Comparison of ENCODE assay signal across 9 mouse cellular contexts in genomic region chr7:24473913-24474529, GRCm38 (mm10). TPM values are rescaled to one million over a fixed set of nuclear protein-coding genes. Genes with fewer than 3 reads are reported as not detected.
DNase-seq lines count a peak whose midpoint lies in the region; ATAC-seq and TF ChIP-seq lines count a peak whose summit lies in the region.
"Had no signal": no experiment of that assay in that cellular context is flagged by ENCODE, and none has a peak within 500 bp of the region (broad histone marks: within the 10 kb centered on the region; RNA-seq: fewer than 3 reads in every experiment).

No protein-coding gene starts in this region.

- intact Hi-C loops in left cerebral cortex, postnatal 36 days (cut with DNase I): loop anchor here (5.0 to 10.0 kb wide), 2 partner anchors 43 to 191 kb away; no protein-coding TSS in a partner anchor

- DNase-seq in adrenal gland, adult (ENCODE audit: inconsistent age in 2 of 2, low spot score in 1 of 2): peak; percentile 62 to 86
- no peak for DNase-seq in adrenal gland, adult 8-10 months
- peak; percentile 79 for DNase-seq in induced T-regulatory cell, adult 2 months (ENCODE audit: low read depth)
- peak; percentile 67 to 73 for DNase-seq in left cerebral cortex, postnatal 36 days (ENCODE audit: low spot score in 2 of 2)
- DNase-seq in midbrain, embryonic 11.5 days (ENCODE audit: low spot score, missing footprints): peak; percentile 92
- peak; percentile 39 for DNase-seq in spleen, adult 12 weeks (ENCODE audit: low spot score)

- TF ChIP-seq CTCF in bone marrow, adult 2 months (IDR thresholded peaks at IDR 0.05; ENCODE audit: control insufficient read depth, insufficient read depth, low read length): peak; percentile 97

- 64% methylated on average over 10 of the region's 10 CpGs for WGBS in bone marrow, adult 2 months
- 52% methylated on average over 10 of the region's 10 CpGs for WGBS in midbrain, embryonic 11.5 days

- no peak overlapping the region for H3K4me2 ChIP-seq in midbrain, embryonic 11.5 days
- H3K4me2 ChIP-seq: heart, embryonic 13.5 days had no signal

- peaks cover 1% of the 10 kb centered on the region; the same call in 1 of the 2 replicates for H3K4me1 ChIP-seq in bone marrow, adult 2 months (ENCODE audit: control insufficient read depth, insufficient read depth, low read length)
- H3K4me1 ChIP-seq in midbrain, embryonic 11.5 days (ENCODE audit: control insufficient read depth, insufficient read depth, low read length): no peaks in the 10 kb centered on the region
- H3K4me1 ChIP-seq: heart, embryonic 13.5 days had no signal

- TF ChIP-seq POLR2A in bone marrow, adult 2 months (IDR thresholded peaks at IDR 0.05; ENCODE audit: borderline replicate concordance, control insufficient read depth, low read depth, low read length): no peak

- no peak overlapping the region for H3K4me3 ChIP-seq in bone marrow, adult 2 months (replicated peaks; ENCODE audit: control insufficient read depth, low read depth, low read length)
- no peak overlapping the region for H3K4me3 ChIP-seq in midbrain, embryonic 11.5 days (ENCODE audit: low read depth, low read length)
- H3K4me3 ChIP-seq: heart, embryonic 13.5 days had no signal

- H3K27me3 ChIP-seq in midbrain, embryonic 11.5 days (ENCODE audit: control insufficient read depth, insufficient read depth, low read length): no peaks in the 10 kb centered on the region

- H3K36me3 ChIP-seq in midbrain, embryonic 11.5 days (ENCODE audit: control insufficient read depth, insufficient read depth, low read length): no peaks in the 10 kb centered on the region

- H3K9me3 ChIP-seq in midbrain, embryonic 11.5 days (ENCODE audit: control insufficient read depth, low read length): no peaks in the 10 kb centered on the region

- no peak overlapping the region for H3K9ac ChIP-seq in midbrain, embryonic 11.5 days (ENCODE audit: low read length)
- H3K9ac ChIP-seq: heart, embryonic 13.5 days had no signal

- no peak overlapping the region for H3K27ac ChIP-seq in bone marrow, adult 2 months (ENCODE audit: control insufficient read depth, insufficient read depth, low read depth, low read length, poor library complexity)
- H3K27ac ChIP-seq in midbrain, embryonic 11.5 days (ENCODE audit: low read depth, low read length): no peak overlapping the region
- H3K27ac ChIP-seq: heart, embryonic 13.5 days had no signal

- 0 out of 2 replicates have a peak, but pooled peaks have one; percentile 59 for ATAC-seq in erythroid progenitor cell, adult 5-6 weeks (replicated peaks; ENCODE audit: low FRiP score, poor library complexity, severe bottlenecking)
- peak; percentile 69 for ATAC-seq in midbrain, embryonic 11.5 days (ENCODE audit: low FRiP score)

RNA-seq across cellular contexts. Expression of gene Cadm4, which starts 7.8 kb away (rescaled TPM):
- total RNA-seq in adrenal gland, adult 8-10 months (2022): 1 to 10 TPM; 3.1 to 4.7 (median 4.1) TPM
- polyA plus RNA-seq in bone marrow, adult 2 months (2011; ENCODE audit: insufficient read depth, insufficient read length, low replicate concordance, missing spikeins): 1.4 TPM in 1 of 2 replicates, not detected in the other
- total RNA-seq in erythroid progenitor cell, adult 5-6 weeks (2015; ENCODE audit: low replicate concordance): not detected in 2 replicates
- total RNA-seq in erythroid progenitor cell, adult 5-6 weeks (2017; ENCODE audit: low replicate concordance): not detected in 2 replicates
- 100 to 1,000 TPM; 235 to 307 TPM for total RNA-seq in left cerebral cortex, postnatal 36 days (2021)
- 6.6 and 6.7 TPM in 2 replicates for polyA plus RNA-seq in midbrain, embryonic 11.5 days (2014; fragmentation: Nextera tagmentation; extraction: Ambion mirVana)

RNA-seq across cellular contexts. Expression of gene Plaur, which starts 11.7 kb away (rescaled TPM):
- total RNA-seq in adrenal gland, adult 8-10 months (2022): 10 to 100 TPM in 3 of 4 experiments, 1 to 10 TPM in 1; 9.6 to 19.2 (median 10.2) TPM
- polyA plus RNA-seq in bone marrow, adult 2 months (2011; ENCODE audit: insufficient read depth, insufficient read length, low replicate concordance, missing spikeins): 31.6 and 85.4 TPM in 2 replicates
- 2.9 and 6.1 TPM in 2 replicates for total RNA-seq in erythroid progenitor cell, adult 5-6 weeks (2015; ENCODE audit: low replicate concordance)
- 1.1 and 7.2 TPM in 2 replicates for total RNA-seq in erythroid progenitor cell, adult 5-6 weeks (2017; ENCODE audit: low replicate concordance)
- total RNA-seq in left cerebral cortex, postnatal 36 days (2021): 1 to 10 TPM in 1 of 2 experiments, under 1 TPM in 1; 0.91 to 1.7 TPM
- polyA plus RNA-seq in midbrain, embryonic 11.5 days (2014; fragmentation: Nextera tagmentation; extraction: Ambion mirVana): 0.86 and 1.4 TPM in 2 replicates

RNA-seq across cellular contexts. Expression of gene Irgc1, which starts 21.9 kb away (rescaled TPM):
- total RNA-seq in adrenal gland, adult 8-10 months (2022): not detected
- polyA plus RNA-seq in bone marrow, adult 2 months (2011; ENCODE audit: insufficient read depth, insufficient read length, low replicate concordance, missing spikeins): not detected in 2 replicates
- total RNA-seq in erythroid progenitor cell, adult 5-6 weeks (2015; ENCODE audit: low replicate concordance): not detected in 2 replicates
- total RNA-seq in erythroid progenitor cell, adult 5-6 weeks (2017; ENCODE audit: low replicate concordance): not detected in 2 replicates
- total RNA-seq in left cerebral cortex, postnatal 36 days (2021): under 1 TPM; 0.42 to 0.72 TPM
- polyA plus RNA-seq in midbrain, embryonic 11.5 days (2014; fragmentation: Nextera tagmentation; extraction: Ambion mirVana): not detected in 2 replicates
- polyA plus RNA-seq: heart, embryonic 13.5 days had no signal

RNA-seq across cellular contexts. Expression of gene Zfp428, which starts 32.8 kb away (rescaled TPM):
- 1 to 10 TPM; 4.9 to 7.3 (median 5.6) TPM for total RNA-seq in adrenal gland, adult 8-10 months (2022)
- 2.5 and 3.1 TPM in 2 replicates for polyA plus RNA-seq in bone marrow, adult 2 months (2011; ENCODE audit: insufficient read depth, insufficient read length, low replicate concordance, missing spikeins)
- 0.84 TPM in 1 of 2 replicates, not detected in the other for total RNA-seq in erythroid progenitor cell, adult 5-6 weeks (2015; ENCODE audit: low replicate concordance)
- total RNA-seq in erythroid progenitor cell, adult 5-6 weeks (2017; ENCODE audit: low replicate concordance): 2.0 TPM in 1 of 2 replicates, not detected in the other
- total RNA-seq in left cerebral cortex, postnatal 36 days (2021): 10 to 100 TPM; 47.9 to 49.4 TPM
- 83.8 and 83.9 TPM in 2 replicates for polyA plus RNA-seq in midbrain, embryonic 11.5 days (2014; fragmentation: Nextera tagmentation; extraction: Ambion mirVana)

RNA-seq across cellular contexts. Expression of gene AC161166.1, which starts 38.2 kb away (rescaled TPM):
- not detected for total RNA-seq in adrenal gland, adult 8-10 months (2022)
- not detected in 2 replicates for polyA plus RNA-seq in bone marrow, adult 2 months (2011; ENCODE audit: insufficient read depth, insufficient read length, low replicate concordance, missing spikeins)
- total RNA-seq in erythroid progenitor cell, adult 5-6 weeks (2015; ENCODE audit: low replicate concordance): not detected in 2 replicates
- total RNA-seq in erythroid progenitor cell, adult 5-6 weeks (2017; ENCODE audit: low replicate concordance): not detected in 2 replicates
- not detected for total RNA-seq in left cerebral cortex, postnatal 36 days (2021)
- polyA plus RNA-seq in midbrain, embryonic 11.5 days (2014; fragmentation: Nextera tagmentation; extraction: Ambion mirVana): 0.55 and 0.59 TPM in 2 replicates

Comparison
In these comparisons a context has a peak if more than half of its experiments do, and no peak if none do; other contexts are left out.
1. RNA of gene Cadm4, which starts 7.8 kb away (total RNA-seq): 235 to 307 TPM in left cerebral cortex, postnatal 36 days; 3.1 to 4.7 TPM in adrenal gland, adult 8-10 months and not detected in erythroid progenitor cell, adult 5-6 weeks; every median in the first group is over 10 times any median in the second.